Mouse (Mus musculus): ENCODE measurements around the gene Klhl7. TPM values are rescaled to one million over a fixed set of nuclear protein-coding genes. Genes with fewer than 3 reads are reported as not detected.

Gene Klhl7
- polyA plus RNA-seq (2015; fragmentation: Illumina TruSeq; extraction: RNeasy Lipid Tissue Mini Kit (QIAGEN cat#74804); ENCODE audit: insufficient read depth, low read depth, low replicate concordance), result 6.4 TPM

GRCm38 (mm10) chr5:24100106-24100809 lies at the start of gene Klhl7:
Klhl7 (plus strand) TSS chr5:24100605.

GRCm38 (mm10) chr5:24164789-24165445 lies 64.5 kb downstream of the Klhl7 start, which contains the start of gene Nupl2:
Nupl2 (plus strand) TSS chr5:24164963.

Other genes with a start within 250 kb of the Klhl7 start
- gene Fam126a, start 69.9 kb upstream of the Klhl7 start, polyA plus RNA-seq (2015; fragmentation: Illumina TruSeq; extraction: RNeasy Lipid Tissue Mini Kit (QIAGEN cat#74804); ENCODE audit: insufficient read depth, low read depth, low replicate concordance), result 2.8 TPM
- 1.2 TPM for gene Nupl2, start 64.4 kb downstream of the Klhl7 start, polyA plus RNA-seq (2015; fragmentation: Illumina TruSeq; extraction: RNeasy Lipid Tissue Mini Kit (QIAGEN cat#74804); ENCODE audit: insufficient read depth, low read depth, low replicate concordance)

All from pancreas, adult 10 weeks (tissue).